Mouse (Mus musculus): Measurements from ENCODE around the gene Rhebl1. TPM values are rescaled to one million over a fixed set of nuclear protein-coding genes. Genes with fewer than 3 reads are reported as not detected.

The Rhebl1 gene
- polyA plus RNA-seq, 1 experiment from 2014 or later, result 9.4 TPM

- ATAC-seq, result peak; percentile 70
- Histone ChIP-seq H3K27me3 (replicated peaks; ENCODE audit: control insufficient read depth, insufficient read depth, low read length) (peaks cover 33% of the 10 kb centered on the region), H3K9me3 (ENCODE audit: control insufficient read depth) (no peaks in the 10 kb centered on the region), H3K27ac (ENCODE audit: low read depth, low read length) (no peak overlapping the region; the same call in 1 of the 2 replicates), H3K4me2 (replicated peaks; ENCODE audit: low read depth) (no peak overlapping the region), H3K36me3 (ENCODE audit: control insufficient read depth, insufficient read depth) (no peaks in the 10 kb centered on the region), H3K4me1 (replicated peaks; ENCODE audit: control insufficient read depth, insufficient read depth, low read length) (peaks cover 13% of the 10 kb centered on the region), H3K9ac (ENCODE audit: low read depth, low read length) (no peak overlapping the region), H3K4me3 (ENCODE audit: low read depth, low read length) (no peak overlapping the region)
- TF ChIP-seq CTCF (IDR thresholded peaks at IDR 0.05; ENCODE audit: low read depth), result peak; percentile 98
- WGBS, result 31% methylated on average over 6 of the region's 6 CpGs
These were observed 2.3 kb downstream of the Rhebl1 start for GRCm38 (mm10) chr15:98891907-98892606.

- no peak for ATAC-seq
- no peaks in the 10 kb centered on the region for H3K9me3 ChIP-seq (ENCODE audit: control insufficient read depth)
- no peaks in the 10 kb centered on the region for H3K36me3 ChIP-seq (ENCODE audit: control insufficient read depth, insufficient read depth)
- 9% methylated on average over 19 of the region's 19 CpGs for WGBS
- H3K4me1 ChIP-seq (replicated peaks; ENCODE audit: control insufficient read depth, insufficient read depth, low read length), result peaks cover 13% of the 10 kb centered on the region
- no peak overlapping the region for H3K27ac ChIP-seq (ENCODE audit: low read depth, low read length)
- H3K27me3 ChIP-seq (replicated peaks; ENCODE audit: control insufficient read depth, insufficient read depth, low read length), result peaks cover 26% of the 10 kb centered on the region
- H3K4me2 ChIP-seq (replicated peaks; ENCODE audit: low read depth), result peak overlapping the region; percentile 52
- H3K9ac ChIP-seq (ENCODE audit: low read depth, low read length), result no peak overlapping the region
- no peak for TF ChIP-seq CTCF (IDR thresholded peaks at IDR 0.05; ENCODE audit: low read depth)
- peak overlapping the region; percentile 17 for H3K4me3 ChIP-seq (ENCODE audit: low read depth, low read length)
These were observed 3.1 kb downstream of the Rhebl1 start for GRCm38 (mm10) chr15:98891198-98891742.

DNA sequence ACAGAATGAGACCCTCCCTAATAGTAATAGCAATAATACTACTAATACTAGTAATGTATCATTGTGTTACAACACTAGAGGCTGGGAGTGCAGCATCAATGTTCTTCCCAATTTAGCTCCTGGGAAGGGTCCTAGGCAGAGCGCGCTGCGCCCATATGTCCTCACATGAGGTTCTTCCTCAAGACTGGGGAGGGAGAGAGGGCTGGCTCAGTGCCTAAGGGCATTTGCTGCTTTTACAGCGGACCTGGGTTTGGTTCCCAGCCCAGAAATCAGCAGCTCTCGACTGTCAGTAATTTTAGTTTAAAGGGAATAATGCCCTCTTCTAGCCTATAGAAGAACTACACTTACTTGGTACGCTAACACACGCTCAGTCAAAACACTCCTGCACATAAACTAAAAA lies 6.8 kb downstream of the Rhebl1 start:
- no peaks in the 10 kb centered on the region for H3K9me3 ChIP-seq (ENCODE audit: control insufficient read depth)
- ATAC-seq, result no peak
- H3K27me3 ChIP-seq (replicated peaks; ENCODE audit: control insufficient read depth, insufficient read depth, low read length), result no peaks in the 10 kb centered on the region
- H3K36me3 ChIP-seq (ENCODE audit: control insufficient read depth, insufficient read depth), result no peaks in the 10 kb centered on the region
- H3K4me3 ChIP-seq (ENCODE audit: low read depth, low read length), result no peak overlapping the region
- H3K9ac ChIP-seq (ENCODE audit: low read depth, low read length), result no peak overlapping the region
- 82% methylated on average over 7 of the region's 7 CpGs for WGBS
- H3K4me2 ChIP-seq (replicated peaks; ENCODE audit: low read depth), result no peak overlapping the region
- TF ChIP-seq CTCF (IDR thresholded peaks at IDR 0.05; ENCODE audit: low read depth), result no peak
- no peak overlapping the region for H3K27ac ChIP-seq (ENCODE audit: low read depth, low read length)
- H3K4me1 ChIP-seq (replicated peaks; ENCODE audit: control insufficient read depth, insufficient read depth, low read length), result 0 out of 2 replicates have a peak, but pooled peaks cover 5% of the 10 kb centered on the region

GRCm38 (mm10) chr15:98886667-98887387 lies 7.5 kb downstream of the Rhebl1 start:
- TF ChIP-seq CTCF (IDR thresholded peaks at IDR 0.05; ENCODE audit: low read depth), result no peak
- Histone ChIP-seq H3K9ac (ENCODE audit: low read depth, low read length) (no peak overlapping the region), H3K4me2 (replicated peaks; ENCODE audit: low read depth) (no peak overlapping the region), H3K36me3 (ENCODE audit: control insufficient read depth, insufficient read depth) (no peaks in the 10 kb centered on the region), H3K27me3 (replicated peaks; ENCODE audit: control insufficient read depth, insufficient read depth, low read length) (no peaks in the 10 kb centered on the region), H3K9me3 (ENCODE audit: control insufficient read depth) (no peaks in the 10 kb centered on the region), H3K27ac (ENCODE audit: low read depth, low read length) (no peak overlapping the region), H3K4me3 (ENCODE audit: low read depth, low read length) (no peak overlapping the region), H3K4me1 (replicated peaks; ENCODE audit: control insufficient read depth, insufficient read depth, low read length) (0 out of 2 replicates have a peak, but pooled peaks cover 5% of the 10 kb centered on the region)
- WGBS, result 55% methylated on average over 8 of the region's 8 CpGs
- ATAC-seq, result no peak

- Histone ChIP-seq H3K36me3 (ENCODE audit: control insufficient read depth, insufficient read depth) (peaks cover under 1% of the 10 kb centered on the region; the same call in 1 of the 2 replicates), H3K27ac (ENCODE audit: low read depth, low read length) (peak overlapping the region; percentile 73), H3K9me3 (ENCODE audit: control insufficient read depth) (no peaks in the 10 kb centered on the region), H3K9ac (ENCODE audit: low read depth, low read length) (no peak overlapping the region), H3K27me3 (replicated peaks; ENCODE audit: control insufficient read depth, insufficient read depth, low read length) (no peaks in the 10 kb centered on the region), H3K4me1 (replicated peaks; ENCODE audit: control insufficient read depth, insufficient read depth, low read length) (0 out of 2 replicates have a peak, but pooled peaks cover 3% of the 10 kb centered on the region), H3K4me3 (ENCODE audit: low read depth, low read length) (no peak overlapping the region), H3K4me2 (replicated peaks; ENCODE audit: low read depth) (no peak overlapping the region)
- WGBS, result 38% methylated on average over 1 of the region's 1 CpGs
- peak; percentile 35 for ATAC-seq
- no peak for TF ChIP-seq CTCF (IDR thresholded peaks at IDR 0.05; ENCODE audit: low read depth)
These were observed 10.2 kb downstream of the Rhebl1 start for GRCm38 (mm10) chr15:98884106-98884505.

- ATAC-seq, result peak; percentile 61
- Histone ChIP-seq H3K27ac (ENCODE audit: low read depth, low read length) (peak overlapping the region; percentile 73), H3K9ac (ENCODE audit: low read depth, low read length) (no peak overlapping the region)
These were observed 10.7 kb downstream of the Rhebl1 start for GRCm38 (mm10) chr15:98883661-98884060.

More at GRCm38 (mm10) chr15:98883661-98884060, 10.7 kb downstream of the Rhebl1 start:
- Histone ChIP-seq H3K9me3 (ENCODE audit: control insufficient read depth) (no peaks in the 10 kb centered on the region), H3K4me1 (replicated peaks; ENCODE audit: control insufficient read depth, insufficient read depth, low read length) (0 out of 2 replicates have a peak, but pooled peaks cover 3% of the 10 kb centered on the region), H3K27me3 (replicated peaks; ENCODE audit: control insufficient read depth, insufficient read depth, low read length) (no peaks in the 10 kb centered on the region), H3K36me3 (ENCODE audit: control insufficient read depth, insufficient read depth) (peaks cover 5% of the 10 kb centered on the region; the same call in 1 of the 2 replicates), H3K4me3 (ENCODE audit: low read depth, low read length) (no peak overlapping the region), H3K4me2 (replicated peaks; ENCODE audit: low read depth) (no peak overlapping the region)
- TF ChIP-seq CTCF (IDR thresholded peaks at IDR 0.05; ENCODE audit: low read depth), result no peak

Measured in intestine, postnatal 0 days (tissue).